Mouse (Mus musculus): ENCODE data around the gene Sh3glb1. TPM values are rescaled to one million over a fixed set of nuclear protein-coding genes. Genes with fewer than 3 reads are reported as not detected.

Gene Sh3glb1
- polyA plus RNA-seq, 1 experiment from 2014 or later: 115 TPM

GRCm38 (mm10) chr3:144711607-144712206, 8.4 kb downstream of the Sh3glb1 start:
- Histone ChIP-seq H3K27me3 (no peaks in the 10 kb centered on the region), H3K9ac (no peak overlapping the region), H3K36me3 (peaks cover 25% of the 10 kb centered on the region), H3K4me1 (peaks cover 23% of the 10 kb centered on the region), H3K9me3 (no peaks in the 10 kb centered on the region), H3K4me2 (no peak overlapping the region), H3K4me3 (no peak overlapping the region), H3K27ac (no peak overlapping the region)
- no peak for ATAC-seq (ENCODE audit: borderline replicate concordance, extremely low read depth, low FRiP score, low TSS enrichment)
- 78% methylated on average over 6 of the region's 6 CpGs for WGBS

- H3K9me3 ChIP-seq: no peaks in the 10 kb centered on the region
- H3K36me3 ChIP-seq: peaks cover 29% of the 10 kb centered on the region
- no peak for ATAC-seq (ENCODE audit: borderline replicate concordance, extremely low read depth, low FRiP score, low TSS enrichment)
- no peak overlapping the region for H3K27ac ChIP-seq
- H3K4me2 ChIP-seq: no peak overlapping the region
- H3K27me3 ChIP-seq: no peaks in the 10 kb centered on the region
- H3K4me1 ChIP-seq: no peaks in the 10 kb centered on the region
- H3K4me3 ChIP-seq: no peak overlapping the region
- whole genome bisulfite sequencing: 63% methylated on average over 5 of the region's 5 CpGs
- no peak overlapping the region for H3K9ac ChIP-seq
Measured at GRCm38 (mm10) chr3:144708612-144709011, 11.5 kb downstream of the Sh3glb1 start.

- ATAC-seq (ENCODE audit: borderline replicate concordance, extremely low read depth, low FRiP score, low TSS enrichment): no peak
- Histone ChIP-seq H3K9me3 (no peaks in the 10 kb centered on the region), H3K27ac (no peak overlapping the region), H3K4me3 (no peak overlapping the region), H3K27me3 (no peaks in the 10 kb centered on the region), H3K4me2 (no peak overlapping the region), H3K36me3 (peaks cover 35% of the 10 kb centered on the region), H3K4me1 (no peaks in the 10 kb centered on the region), H3K9ac (no peak overlapping the region)
- WGBS: 80% methylated on average over 6 of the region's 6 CpGs
Measured at GRCm38 (mm10) chr3:144703959-144704358, 16.2 kb downstream of the Sh3glb1 start.

GRCm38 (mm10) chr3:144698790-144699433, 21.2 kb downstream of the Sh3glb1 start:
- Histone ChIP-seq H3K4me1 (no peaks in the 10 kb centered on the region), H3K27ac (no peak overlapping the region), H3K4me3 (no peak overlapping the region), H3K36me3 (peaks cover 51% of the 10 kb centered on the region), H3K9ac (no peak overlapping the region), H3K9me3 (no peaks in the 10 kb centered on the region), H3K4me2 (no peak overlapping the region), H3K27me3 (no peaks in the 10 kb centered on the region)
- WGBS: 78% methylated on average over 5 of the region's 5 CpGs
- no peak for ATAC-seq (ENCODE audit: borderline replicate concordance, extremely low read depth, low FRiP score, low TSS enrichment)

DNA sequence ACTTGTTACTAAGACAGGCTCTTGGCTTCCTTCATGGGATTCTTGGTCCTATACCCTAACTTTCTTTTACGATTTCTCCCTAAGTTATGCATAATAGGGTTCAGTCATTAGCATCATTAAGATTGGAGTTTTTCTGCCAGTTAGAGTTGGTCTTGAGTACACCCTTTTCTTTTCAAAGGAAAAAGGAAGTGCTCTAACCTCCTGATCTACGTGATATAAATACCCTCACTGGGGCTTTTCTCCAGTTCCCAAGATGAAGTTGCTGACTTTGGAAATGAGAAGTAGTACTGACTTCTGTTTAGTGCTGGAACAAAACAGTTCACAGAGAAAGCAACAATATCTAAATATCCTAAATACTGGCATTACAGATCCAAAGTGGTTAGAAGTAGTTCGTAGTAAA, 22.2 kb downstream of the Sh3glb1 start:
- no peaks in the 10 kb centered on the region for H3K4me1 ChIP-seq
- 78% methylated on average over 3 of the region's 3 CpGs for WGBS
- H3K27ac ChIP-seq: no peak overlapping the region
- no peak overlapping the region for H3K4me3 ChIP-seq
- no peak for ATAC-seq (ENCODE audit: borderline replicate concordance, extremely low read depth, low FRiP score, low TSS enrichment)
- H3K9me3 ChIP-seq: no peaks in the 10 kb centered on the region
- H3K9ac ChIP-seq: no peak overlapping the region
- H3K4me2 ChIP-seq: no peak overlapping the region
- H3K36me3 ChIP-seq: peaks cover 53% of the 10 kb centered on the region
- no peaks in the 10 kb centered on the region for H3K27me3 ChIP-seq

DNA sequence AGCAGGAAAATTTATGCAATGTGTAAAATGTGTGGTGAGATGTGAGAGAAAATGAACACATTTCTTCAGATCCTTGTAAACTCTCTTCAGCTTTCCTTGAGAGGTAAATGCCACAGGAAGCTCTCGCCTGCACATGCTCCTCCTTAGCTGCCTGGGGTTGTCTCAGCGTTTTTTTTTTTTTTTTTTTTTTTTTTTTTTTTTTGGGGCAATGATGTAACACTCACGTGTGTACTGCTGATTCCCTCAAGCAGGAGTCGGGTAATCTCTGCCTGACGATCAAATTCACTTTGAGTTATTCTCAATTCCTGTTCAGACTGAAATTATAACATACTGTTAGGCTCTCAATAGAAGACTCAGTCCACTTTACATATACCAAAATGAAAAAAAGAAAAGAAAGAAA, 23.0 kb downstream of the Sh3glb1 start:
- no peak for ATAC-seq (ENCODE audit: borderline replicate concordance, extremely low read depth, low FRiP score, low TSS enrichment)
- H3K4me2 ChIP-seq: no peak overlapping the region
- H3K9ac ChIP-seq: no peak overlapping the region
- H3K27me3 ChIP-seq: no peaks in the 10 kb centered on the region
- H3K9me3 ChIP-seq: no peaks in the 10 kb centered on the region
- 68% methylated on average over 5 of the region's 5 CpGs for WGBS
- H3K4me3 ChIP-seq: no peak overlapping the region
- no peaks in the 10 kb centered on the region for H3K4me1 ChIP-seq
- H3K36me3 ChIP-seq: peaks cover 57% of the 10 kb centered on the region
- no peak overlapping the region for H3K27ac ChIP-seq

GRCm38 (mm10) chr3:144694941-144695340, 25.2 kb downstream of the Sh3glb1 start:
- H3K27ac ChIP-seq: no peak overlapping the region
- H3K27me3 ChIP-seq: no peaks in the 10 kb centered on the region
- H3K9me3 ChIP-seq: no peaks in the 10 kb centered on the region
- H3K4me1 ChIP-seq: 0 out of 2 replicates have a peak, but pooled peaks cover 2% of the 10 kb centered on the region
- WGBS: 74% methylated on average over 7 of the region's 7 CpGs
- H3K4me3 ChIP-seq: no peak overlapping the region
- no peak overlapping the region for H3K9ac ChIP-seq
- peaks cover 58% of the 10 kb centered on the region for H3K36me3 ChIP-seq
- no peak for ATAC-seq (ENCODE audit: borderline replicate concordance, extremely low read depth, low FRiP score, low TSS enrichment)
- H3K4me2 ChIP-seq: no peak overlapping the region

GRCm38 (mm10) chr3:144694040-144694439, 26.1 kb downstream of the Sh3glb1 start:
- WGBS: 89% methylated on average over 10 of the region's 10 CpGs
- Histone ChIP-seq H3K4me3 (no peak overlapping the region), H3K9ac (no peak overlapping the region), H3K27me3 (no peaks in the 10 kb centered on the region), H3K4me1 (peaks cover 9% of the 10 kb centered on the region; the same call in 1 of the 2 replicates), H3K36me3 (peaks cover 54% of the 10 kb centered on the region), H3K27ac (no peak overlapping the region), H3K9me3 (no peaks in the 10 kb centered on the region), H3K4me2 (no peak overlapping the region)
- ATAC-seq (ENCODE audit: borderline replicate concordance, extremely low read depth, low FRiP score, low TSS enrichment): no peak

- Histone ChIP-seq H3K4me1 (peaks cover 10% of the 10 kb centered on the region; the same call in 1 of the 2 replicates), H3K4me2 (no peak overlapping the region), H3K9me3 (no peaks in the 10 kb centered on the region), H3K36me3 (peaks cover 55% of the 10 kb centered on the region), H3K27ac (no peak overlapping the region), H3K27me3 (no peaks in the 10 kb centered on the region), H3K9ac (no peak overlapping the region), H3K4me3 (no peak overlapping the region)
- 35% methylated on average over 3 of the region's 3 CpGs for WGBS
- ATAC-seq (ENCODE audit: borderline replicate concordance, extremely low read depth, low FRiP score, low TSS enrichment): no peak
Measured at GRCm38 (mm10) chr3:144692052-144692451, 28.1 kb downstream of the Sh3glb1 start.

DNA sequence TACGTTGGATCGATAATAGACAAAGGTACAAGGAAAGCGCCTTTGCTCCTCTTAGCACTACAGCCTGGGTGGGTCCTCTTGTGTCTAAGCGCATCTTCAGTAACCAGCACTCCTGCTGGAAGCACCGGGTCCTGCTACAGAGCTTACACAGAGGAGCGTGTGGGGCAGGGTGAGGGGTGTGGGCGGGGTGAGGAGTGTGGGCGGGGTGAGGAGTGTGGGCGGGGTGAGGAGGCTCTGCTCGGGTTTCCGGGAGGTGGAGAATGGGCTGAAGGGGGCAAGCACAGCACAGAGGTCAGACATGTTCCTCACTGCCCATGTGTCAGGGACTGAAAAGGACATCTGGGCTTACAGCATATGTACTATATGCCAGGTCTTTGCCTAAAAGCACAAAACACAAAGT, 30.9 kb downstream of the Sh3glb1 start:
- Histone ChIP-seq H3K4me2 (no peak overlapping the region), H3K27me3 (no peaks in the 10 kb centered on the region), H3K4me3 (no peak overlapping the region), H3K9ac (no peak overlapping the region), H3K27ac (no peak overlapping the region), H3K36me3 (peaks cover 37% of the 10 kb centered on the region), H3K4me1 (peaks cover 10% of the 10 kb centered on the region; the same call in 1 of the 2 replicates), H3K9me3 (no peaks in the 10 kb centered on the region)
- peak; percentile 88 for ATAC-seq (ENCODE audit: borderline replicate concordance, extremely low read depth, low FRiP score, low TSS enrichment)
- 22% methylated on average over 11 of the region's 11 CpGs for WGBS

- no peak overlapping the region for H3K4me2 ChIP-seq
- no peaks in the 10 kb centered on the region for H3K27me3 ChIP-seq
- WGBS: 68% methylated on average over 8 of the region's 8 CpGs
- no peak overlapping the region for H3K27ac ChIP-seq
- H3K36me3 ChIP-seq: peaks cover 28% of the 10 kb centered on the region; the same call in 1 of the 2 replicates
- no peaks in the 10 kb centered on the region for H3K9me3 ChIP-seq
- no peak overlapping the region for H3K4me3 ChIP-seq
- H3K9ac ChIP-seq: no peak overlapping the region
- ATAC-seq (ENCODE audit: borderline replicate concordance, extremely low read depth, low FRiP score, low TSS enrichment): no peak
- H3K4me1 ChIP-seq: peaks cover 10% of the 10 kb centered on the region; the same call in 1 of the 2 replicates
Measured at GRCm38 (mm10) chr3:144688284-144688683, 31.9 kb downstream of the Sh3glb1 start.

- no peaks in the 10 kb centered on the region for H3K9me3 ChIP-seq
- H3K27ac ChIP-seq: no peak overlapping the region
- 82% methylated on average over 9 of the region's 9 CpGs for WGBS
- no peaks in the 10 kb centered on the region for H3K27me3 ChIP-seq
- peaks cover 10% of the 10 kb centered on the region; the same call in 1 of the 2 replicates for H3K4me1 ChIP-seq
- H3K4me2 ChIP-seq: no peak overlapping the region
- no peak for ATAC-seq (ENCODE audit: borderline replicate concordance, extremely low read depth, low FRiP score, low TSS enrichment)
- peaks cover 22% of the 10 kb centered on the region; the same call in 1 of the 2 replicates for H3K36me3 ChIP-seq
- no peak overlapping the region for H3K9ac ChIP-seq
- H3K4me3 ChIP-seq: no peak overlapping the region
Measured at GRCm38 (mm10) chr3:144687618-144688017, 32.5 kb downstream of the Sh3glb1 start.
